Mouse (Mus musculus): Measurements from ENCODE around the gene Trim80.

Trim80 gene

GRCm38 (mm10) chr11:115439906-115440595, at the start of gene Trim80:
Gene Trim80 (plus strand): TSS chr11:115440545.
- no peak for DNase-seq (ENCODE audit: low spot score)

GRCm38 (mm10) chr11:115391358-115391757, 49.0 kb upstream of the Trim80 start:
- no peak for DNase-seq (ENCODE audit: low spot score)

GRCm38 (mm10) chr11:115393721-115394325, 46.5 kb upstream of the Trim80 start:
- no peak for DNase-seq (ENCODE audit: low spot score)

- DNase-seq (ENCODE audit: low spot score), result no peak
These were observed 42.3 kb upstream of the Trim80 start for GRCm38 (mm10) chr11:115398085-115398484.

- DNase-seq (ENCODE audit: low spot score), result no peak
These were observed 40.2 kb upstream of the Trim80 start for GRCm38 (mm10) chr11:115400126-115400525.

- DNase-seq (ENCODE audit: low spot score), result no peak
These were observed 39.5 kb upstream of the Trim80 start for GRCm38 (mm10) chr11:115400630-115401391.

GRCm38 (mm10) chr11:115403338-115404124, 36.8 kb upstream of the Trim80 start, which contains the start of gene Mrpl58:
Gene Mrpl58 (plus strand): TSS chr11:115403752.
- no peak for DNase-seq (ENCODE audit: low spot score)

- no peak for DNase-seq (ENCODE audit: low spot score)
These were observed 34.6 kb upstream of the Trim80 start for GRCm38 (mm10) chr11:115405723-115406122.

- DNase-seq (ENCODE audit: low spot score), result no peak
These were observed 33.4 kb upstream of the Trim80 start for GRCm38 (mm10) chr11:115406858-115407401.

- no peak for DNase-seq (ENCODE audit: low spot score)
These were observed 32.0 kb upstream of the Trim80 start for GRCm38 (mm10) chr11:115408266-115408920.

GRCm38 (mm10) chr11:115409556-115409955, 30.8 kb upstream of the Trim80 start:
- no peak for DNase-seq (ENCODE audit: low spot score)

- peak; percentile 76 for DNase-seq (ENCODE audit: low spot score)
These were observed 20.7 kb upstream of the Trim80 start, which contains the start of the genes Atp5h and Kctd2 for GRCm38 (mm10) chr11:115419531-115420237. Gene Atp5h (minus strand): TSS chr11:115419962. Gene Kctd2 (plus strand): TSS chr11:115420128.

GRCm38 (mm10) chr11:115420336-115421190, 19.8 kb upstream of the Trim80 start:
- DNase-seq (ENCODE audit: low spot score), result peak; percentile 37

GRCm38 (mm10) chr11:115421328-115421727, 19.0 kb upstream of the Trim80 start:
- DNase-seq (ENCODE audit: low spot score), result no peak

GRCm38 (mm10) chr11:115421972-115422371, 18.4 kb upstream of the Trim80 start:
- no peak for DNase-seq (ENCODE audit: low spot score)

GRCm38 (mm10) chr11:115423091-115423490, 17.3 kb upstream of the Trim80 start:
- no peak for DNase-seq (ENCODE audit: low spot score)

GRCm38 (mm10) chr11:115424666-115425065, 15.7 kb upstream of the Trim80 start:
- DNase-seq (ENCODE audit: low spot score), result no peak

GRCm38 (mm10) chr11:115425671-115426070, 14.7 kb upstream of the Trim80 start:
- no peak for DNase-seq (ENCODE audit: low spot score)

All from urinary bladder, postnatal 10 days (tissue).